Mouse (Mus musculus) urinary bladder, postnatal 4 days (tissue): ENCODE measurements around the gene Ext2.

Source experiments
- DNase-seq, 2 experiments: peaks; one replicate each; pipeline ENCODE4 v3.0.0; 2021 to 2022; ENCODE audit warnings: low spot score in 2 of 2

Gene Ext2

DNA sequence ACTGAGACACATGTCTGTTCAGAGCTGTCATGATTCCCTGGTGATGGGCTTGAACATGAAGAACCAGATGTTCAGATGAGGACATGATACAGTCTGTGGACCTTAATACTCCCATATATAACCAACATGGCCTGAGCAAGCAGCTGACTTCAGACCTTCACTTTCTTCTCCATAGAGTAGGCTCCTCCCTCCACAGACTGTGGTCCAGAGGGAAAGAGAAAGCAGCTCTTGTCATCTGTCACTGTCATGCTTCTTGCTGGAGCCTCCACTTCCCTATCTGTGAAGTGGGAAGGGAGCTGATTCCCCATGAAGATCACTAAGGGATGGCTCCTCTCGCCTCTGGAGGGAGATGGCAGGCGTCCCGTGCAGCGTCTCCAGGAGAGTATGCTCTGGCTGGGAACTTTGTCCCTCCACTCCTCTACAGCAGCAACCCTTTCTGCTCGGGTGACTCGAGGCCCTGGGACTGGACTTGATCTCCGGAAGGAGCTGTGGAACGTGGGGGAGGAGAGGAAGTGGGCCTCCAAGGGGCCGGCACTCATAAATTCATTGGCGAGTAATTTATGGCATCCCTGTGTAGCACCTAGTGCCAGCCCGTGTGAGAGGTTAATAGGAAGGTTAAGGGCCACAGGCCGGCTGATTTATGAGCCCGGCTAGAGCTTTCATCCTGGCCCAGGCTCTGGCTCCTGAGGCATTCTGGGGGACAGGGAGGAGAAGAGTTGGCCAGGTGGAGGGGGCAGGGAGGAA is 197.5 kb downstream of the Ext2 start:
- no peak for DNase-seq

- no peak for DNase-seq
Measured at GRCm38 (mm10) chr2:93619208-93619849, 203.0 kb downstream of the Ext2 start.

- no peak for DNase-seq
Measured at GRCm38 (mm10) chr2:93618447-93619199, 203.7 kb downstream of the Ext2 start.

GRCm38 (mm10) chr2:93615845-93616689 is 206.3 kb downstream of the Ext2 start:
- no peak for DNase-seq

- no peak for DNase-seq
Measured at GRCm38 (mm10) chr2:93613020-93613419, 209.3 kb downstream of the Ext2 start.
